Mouse (Mus musculus): ENCODE results near the gene Celf5. TPM values are rescaled to one million over a fixed set of nuclear protein-coding genes. Genes with fewer than 3 reads are reported as not detected.

Gene Celf5
- polyA plus RNA-seq, 1 experiment, result 1.0 TPM

DNA sequence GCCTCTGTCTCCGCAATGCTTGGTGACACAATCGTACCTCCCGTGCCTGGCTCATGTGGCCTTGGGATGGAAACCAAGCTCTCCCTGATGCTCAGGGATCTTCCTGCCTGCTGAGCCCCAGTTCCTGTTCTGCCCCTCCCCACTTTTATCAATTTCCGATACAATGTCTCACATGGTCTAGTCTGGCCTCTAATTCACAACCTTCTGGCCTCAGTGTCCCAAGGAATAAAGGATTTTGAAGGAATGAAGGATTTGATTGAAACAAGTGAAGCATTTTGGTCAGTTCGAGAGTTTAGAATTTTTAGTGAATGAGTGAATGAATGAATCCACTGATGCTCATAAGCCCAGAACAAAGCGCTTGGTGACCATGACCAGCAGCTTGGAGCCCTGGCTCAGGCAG is 40.6 kb upstream of the Celf5 start:
- no peak for TF ChIP-seq USF1 (IDR thresholded peaks at IDR 0.05; ENCODE audit: low read depth)
- no peak for TF ChIP-seq MYOD1 (IDR thresholded peaks at IDR 0.05; ENCODE audit: control insufficient read depth, insufficient read length, low read depth)
- TF ChIP-seq MAX (IDR thresholded peaks at IDR 0.05), result no peak
- TF ChIP-seq CEBPB (IDR thresholded peaks at IDR 0.05; ENCODE audit: low read depth), result no peak
- TF ChIP-seq FOSL1 (IDR thresholded peaks at IDR 0.05; ENCODE audit: insufficient read depth, low read length, poor library complexity, severe bottlenecking), result no peak
- no peak for TF ChIP-seq CTCF (IDR thresholded peaks at IDR 0.05; ENCODE audit: control insufficient read depth, insufficient read depth, insufficient read length)
- TF ChIP-seq MYOG (IDR thresholded peaks at IDR 0.05; ENCODE audit: control insufficient read depth, extremely low read depth, insufficient read length), result no peak
- H3K4me3 ChIP-seq (ENCODE audit: insufficient read depth, poor library complexity, severe bottlenecking), result no peak overlapping the region
- no peaks in the 10 kb centered on the region for H3K79me2 ChIP-seq (ENCODE audit: control insufficient read depth, insufficient read depth)
- no peak overlapping the region for H3ac ChIP-seq (ENCODE audit: control insufficient read depth, insufficient read length, low read depth)
- H3K36me3 ChIP-seq (ENCODE audit: control insufficient read depth, insufficient read depth), result no peaks in the 10 kb centered on the region
- H3K79me3 ChIP-seq (ENCODE audit: low read depth), result no peaks in the 10 kb centered on the region
- H3K27me3 ChIP-seq (ENCODE audit: control insufficient read depth, insufficient read depth, insufficient read length), result peaks cover 4% of the 10 kb centered on the region

DNA sequence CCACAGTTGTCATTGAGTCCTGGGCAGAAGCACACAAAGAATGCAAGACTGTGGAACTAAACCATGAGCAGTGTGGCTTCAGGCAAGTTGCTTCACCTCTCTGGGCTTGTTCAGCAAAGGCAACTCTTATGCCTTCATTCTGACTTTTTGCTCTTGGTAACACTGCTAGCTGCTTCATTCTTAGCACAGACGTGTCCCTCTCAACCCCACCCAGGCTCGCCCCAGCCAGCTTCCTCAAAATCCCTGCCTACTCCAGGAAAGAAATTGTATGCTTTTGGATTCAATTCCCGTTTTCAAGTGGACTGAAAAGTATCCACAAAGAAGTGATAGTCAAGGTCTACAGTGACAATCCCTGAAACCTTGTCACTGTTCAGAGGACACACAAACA is 37.5 kb upstream of the Celf5 start:
- peaks cover 12% of the 10 kb centered on the region for H3K27me3 ChIP-seq (ENCODE audit: control insufficient read depth, insufficient read depth, insufficient read length)
- TF ChIP-seq CEBPB (IDR thresholded peaks at IDR 0.05; ENCODE audit: low read depth) (no peak), MAX (IDR thresholded peaks at IDR 0.05) (no peak), MYOG (IDR thresholded peaks at IDR 0.05; ENCODE audit: control insufficient read depth, extremely low read depth, insufficient read length) (no peak), CTCF (IDR thresholded peaks at IDR 0.05; ENCODE audit: control insufficient read depth, insufficient read depth, insufficient read length) (no peak), USF1 (IDR thresholded peaks at IDR 0.05; ENCODE audit: low read depth) (no peak), MYOD1 (IDR thresholded peaks at IDR 0.05; ENCODE audit: control insufficient read depth, insufficient read length, low read depth) (no peak), FOSL1 (IDR thresholded peaks at IDR 0.05; ENCODE audit: insufficient read depth, low read length, poor library complexity, severe bottlenecking) (no peak)
- no peaks in the 10 kb centered on the region for H3K79me2 ChIP-seq (ENCODE audit: control insufficient read depth, insufficient read depth)
- no peaks in the 10 kb centered on the region for H3K79me3 ChIP-seq (ENCODE audit: low read depth)
- no peak overlapping the region for H3ac ChIP-seq (ENCODE audit: control insufficient read depth, insufficient read length, low read depth)
- H3K4me3 ChIP-seq (ENCODE audit: insufficient read depth, poor library complexity, severe bottlenecking), result no peak overlapping the region
- no peaks in the 10 kb centered on the region for H3K36me3 ChIP-seq (ENCODE audit: control insufficient read depth, insufficient read depth)

DNA sequence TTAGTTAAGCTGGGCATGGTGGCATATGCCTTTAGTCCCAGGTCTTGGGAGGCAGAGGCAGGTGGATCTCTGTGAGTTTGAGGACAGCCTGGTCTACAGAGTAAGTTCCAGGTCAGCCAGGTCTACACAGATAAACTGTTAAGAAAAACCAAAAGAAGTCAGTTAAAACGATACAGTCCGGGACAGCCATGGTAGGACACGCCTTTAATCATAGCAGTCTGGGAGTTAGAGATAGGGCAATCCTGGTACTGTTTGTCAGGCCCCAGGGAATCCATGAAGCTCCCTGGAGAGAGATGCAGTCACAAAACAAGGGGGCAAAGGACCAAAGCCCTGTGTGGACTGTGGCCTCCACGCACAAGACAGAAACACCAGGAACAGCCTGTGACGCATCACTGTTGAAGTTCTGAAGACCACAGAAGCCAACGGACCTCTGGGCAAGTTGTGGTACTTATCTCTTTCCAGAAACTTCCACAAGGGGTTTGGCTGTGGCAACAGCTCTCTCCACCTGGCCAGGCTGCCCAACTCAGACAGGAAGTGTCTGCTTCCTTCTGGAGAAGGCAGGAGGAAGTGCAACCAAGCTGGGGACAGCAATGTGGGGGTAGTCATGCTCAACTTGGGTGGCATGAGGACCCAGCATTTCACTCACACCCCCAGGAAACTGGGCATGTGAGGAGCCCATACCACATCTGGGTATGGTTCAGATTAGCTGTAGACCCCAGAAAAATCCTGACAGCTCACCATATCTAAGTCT is 36.9 kb upstream of the Celf5 start:
- Histone ChIP-seq H3K79me2 (ENCODE audit: control insufficient read depth, insufficient read depth) (no peaks in the 10 kb centered on the region), H3K4me3 (ENCODE audit: insufficient read depth, poor library complexity, severe bottlenecking) (no peak overlapping the region), H3K79me3 (ENCODE audit: low read depth) (no peaks in the 10 kb centered on the region), H3ac (ENCODE audit: control insufficient read depth, insufficient read length, low read depth) (no peak overlapping the region), H3K36me3 (ENCODE audit: control insufficient read depth, insufficient read depth) (no peaks in the 10 kb centered on the region), H3K27me3 (ENCODE audit: control insufficient read depth, insufficient read depth, insufficient read length) (peaks cover 12% of the 10 kb centered on the region)
- TF ChIP-seq MYOD1 (IDR thresholded peaks at IDR 0.05; ENCODE audit: control insufficient read depth, insufficient read length, low read depth) (no peak), USF1 (IDR thresholded peaks at IDR 0.05; ENCODE audit: low read depth) (no peak), MYOG (IDR thresholded peaks at IDR 0.05; ENCODE audit: control insufficient read depth, extremely low read depth, insufficient read length) (no peak), MAX (IDR thresholded peaks at IDR 0.05) (no peak), CEBPB (IDR thresholded peaks at IDR 0.05; ENCODE audit: low read depth) (no peak), FOSL1 (IDR thresholded peaks at IDR 0.05; ENCODE audit: insufficient read depth, low read length, poor library complexity, severe bottlenecking) (no peak)

DNA sequence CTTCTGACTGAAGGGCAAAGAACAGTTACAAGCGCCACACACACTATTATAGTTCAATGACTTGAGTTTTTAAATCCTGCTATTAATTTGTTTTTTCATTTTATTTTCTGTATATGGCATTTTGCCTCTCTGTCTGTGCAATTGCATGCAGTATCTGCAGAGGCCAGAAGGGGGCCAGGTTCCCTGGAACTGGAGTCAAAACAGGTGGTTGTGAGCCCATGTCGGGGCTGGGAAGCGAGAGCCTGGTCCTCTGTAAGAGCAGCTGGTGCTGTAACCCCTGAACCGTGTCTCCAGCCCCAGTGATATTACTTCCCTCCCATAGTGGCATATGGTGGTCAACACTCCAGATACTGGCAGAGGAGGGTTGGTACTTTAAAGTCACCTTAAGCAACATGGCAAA is 36.0 kb upstream of the Celf5 start:
- TF ChIP-seq MYOD1 (IDR thresholded peaks at IDR 0.05; ENCODE audit: control insufficient read depth, insufficient read length, low read depth) (peak; percentile 26), MYOG (IDR thresholded peaks at IDR 0.05; ENCODE audit: control insufficient read depth, extremely low read depth, insufficient read length) (no peak), CTCF (IDR thresholded peaks at IDR 0.05; ENCODE audit: control insufficient read depth, insufficient read depth, insufficient read length) (peak; percentile 17), FOSL1 (IDR thresholded peaks at IDR 0.05; ENCODE audit: insufficient read depth, low read length, poor library complexity, severe bottlenecking) (no peak), MAX (IDR thresholded peaks at IDR 0.05) (no peak), CEBPB (IDR thresholded peaks at IDR 0.05; ENCODE audit: low read depth) (no peak), USF1 (IDR thresholded peaks at IDR 0.05; ENCODE audit: low read depth) (no peak)
- no peaks in the 10 kb centered on the region for H3K36me3 ChIP-seq (ENCODE audit: control insufficient read depth, insufficient read depth)
- H3K27me3 ChIP-seq (ENCODE audit: control insufficient read depth, insufficient read depth, insufficient read length), result peaks cover 12% of the 10 kb centered on the region
- H3K4me3 ChIP-seq (ENCODE audit: insufficient read depth, poor library complexity, severe bottlenecking), result no peak overlapping the region
- H3ac ChIP-seq (ENCODE audit: control insufficient read depth, insufficient read length, low read depth), result no peak overlapping the region
- H3K79me3 ChIP-seq (ENCODE audit: low read depth), result no peaks in the 10 kb centered on the region
- H3K79me2 ChIP-seq (ENCODE audit: control insufficient read depth, insufficient read depth), result no peaks in the 10 kb centered on the region

DNA sequence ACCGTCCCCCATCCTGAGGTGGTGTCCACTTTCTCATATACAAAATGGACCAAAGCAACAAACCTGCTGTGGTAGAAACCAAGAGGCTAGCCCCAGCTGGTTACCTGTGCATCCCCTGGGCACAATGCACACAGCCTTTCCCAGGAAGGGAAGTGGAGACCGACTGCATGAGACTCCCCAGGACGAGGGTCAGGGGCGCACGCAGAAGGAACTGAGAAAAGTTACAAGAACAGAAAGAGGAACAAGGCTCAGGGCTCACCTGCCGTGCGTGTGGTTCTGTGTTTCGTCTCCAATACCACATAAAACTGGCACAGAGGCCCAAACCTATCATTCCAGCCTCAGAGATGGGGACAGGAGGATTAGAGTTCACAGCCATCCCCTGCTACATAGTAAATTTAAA is 34.7 kb upstream of the Celf5 start:
- Histone ChIP-seq H3K79me2 (ENCODE audit: control insufficient read depth, insufficient read depth) (no peaks in the 10 kb centered on the region), H3K27me3 (ENCODE audit: control insufficient read depth, insufficient read depth, insufficient read length) (peaks cover 12% of the 10 kb centered on the region), H3K4me3 (ENCODE audit: insufficient read depth, poor library complexity, severe bottlenecking) (no peak overlapping the region), H3K79me3 (ENCODE audit: low read depth) (no peaks in the 10 kb centered on the region), H3K36me3 (ENCODE audit: control insufficient read depth, insufficient read depth) (no peaks in the 10 kb centered on the region), H3ac (ENCODE audit: control insufficient read depth, insufficient read length, low read depth) (no peak overlapping the region)
- no peak for TF ChIP-seq MYOD1 (IDR thresholded peaks at IDR 0.05; ENCODE audit: control insufficient read depth, insufficient read length, low read depth)
- TF ChIP-seq MAX (IDR thresholded peaks at IDR 0.05), result no peak
- TF ChIP-seq USF1 (IDR thresholded peaks at IDR 0.05; ENCODE audit: low read depth), result no peak
- TF ChIP-seq MYOG (IDR thresholded peaks at IDR 0.05; ENCODE audit: control insufficient read depth, extremely low read depth, insufficient read length), result no peak
- TF ChIP-seq CTCF (IDR thresholded peaks at IDR 0.05; ENCODE audit: control insufficient read depth, insufficient read depth, insufficient read length), result no peak
- no peak for TF ChIP-seq FOSL1 (IDR thresholded peaks at IDR 0.05; ENCODE audit: insufficient read depth, low read length, poor library complexity, severe bottlenecking)
- no peak for TF ChIP-seq CEBPB (IDR thresholded peaks at IDR 0.05; ENCODE audit: low read depth)
